ENCODE assay signal across 23 mouse cellular contexts in genomic region chr6:50329380-50329779, GRCm38 (mm10).
DNase-seq lines count a peak whose midpoint lies in the region; ATAC-seq and TF ChIP-seq lines count a peak whose summit lies in the region.
"Had no signal": no experiment of that assay in that cellular context is flagged by ENCODE, and none has a peak within 500 bp of the region (broad histone marks: within the 10 kb centered on the region; RNA-seq: fewer than 3 reads in every experiment).

No protein-coding gene starts in this region.

- H3K9me3 ChIP-seq in heart, embryonic 10.5 days, result no peaks in the 10 kb centered on the region
- H3K9me3 ChIP-seq in intestine, embryonic 15.5 days, result no peaks in the 10 kb centered on the region
- no peaks in the 10 kb centered on the region for H3K9me3 ChIP-seq in intestine, postnatal 0 days (ENCODE audit: control insufficient read depth)
- H3K9me3 ChIP-seq in lung, embryonic 16.5 days (ENCODE audit: control insufficient read depth, low read length), result no peaks in the 10 kb centered on the region
- no peaks in the 10 kb centered on the region for H3K9me3 ChIP-seq in stomach, embryonic 15.5 days
- H3K9me3 ChIP-seq: forebrain, embryonic 10.5 days; hindbrain, embryonic 10.5 days; liver, embryonic 13.5 days; midbrain, embryonic 12.5 days; neural tube, embryonic 15.5 days had no signal

- no peak overlapping the region for H3K9ac ChIP-seq in intestine, embryonic 15.5 days
- no peak overlapping the region for H3K9ac ChIP-seq in intestine, postnatal 0 days (ENCODE audit: low read depth, low read length)
- H3K9ac ChIP-seq in lung, embryonic 16.5 days (ENCODE audit: low read length), result no peak overlapping the region
- no peak overlapping the region for H3K9ac ChIP-seq in stomach, embryonic 15.5 days
- H3K9ac ChIP-seq: forebrain, postnatal 0 days; liver, embryonic 13.5 days; midbrain, embryonic 12.5 days; neural tube, embryonic 15.5 days had no signal

- intact Hi-C loops in heart, postnatal 25 days (cut with DNase I), result no loop called here

- DNase-seq in heart, embryonic 10.5 days (ENCODE audit: low spot score), result no peak
- DNase-seq in heart, postnatal 25 days (ENCODE audit: low spot score), result no peak
- DNase-seq in layer of hippocampus, postnatal 14 days (ENCODE audit: low spot score in 2 of 2), result no peak
- DNase-seq: adrenal gland, postnatal 25 days; cerebellum, adult 8-10 months; cerebellum, postnatal 36 days; forebrain, postnatal 0 days; gastrocnemius, postnatal 36 days; kidney, adult 18-20 months; layer of hippocampus, adult 9-11 months; liver, embryonic 13.5 days; right cerebral cortex, adult 18-20 months; right cerebral cortex, postnatal 4 days had no signal

- H3K4me1 ChIP-seq in heart, embryonic 10.5 days, result peaks cover 30% of the 10 kb centered on the region
- H3K4me1 ChIP-seq in intestine, embryonic 15.5 days (replicated peaks), result 0 out of 2 replicates have a peak, but pooled peaks cover 2% of the 10 kb centered on the region
- 0 out of 2 replicates have a peak, but pooled peaks cover 3% of the 10 kb centered on the region for H3K4me1 ChIP-seq in intestine, postnatal 0 days (replicated peaks; ENCODE audit: control insufficient read depth, insufficient read depth, low read length)
- peaks cover 11% of the 10 kb centered on the region for H3K4me1 ChIP-seq in lung, embryonic 16.5 days (replicated peaks; ENCODE audit: control insufficient read depth, insufficient read depth, low read length)
- peaks cover 3% of the 10 kb centered on the region; the same call in 1 of the 2 replicates for H3K4me1 ChIP-seq in stomach, embryonic 15.5 days
- H3K4me1 ChIP-seq: liver, embryonic 13.5 days; neural tube, embryonic 15.5 days had no signal

- TF ChIP-seq CTCF in intestine, postnatal 0 days (IDR thresholded peaks at IDR 0.05; ENCODE audit: low read depth), result no peak

- no peak overlapping the region for H3K4me3 ChIP-seq in heart, embryonic 10.5 days
- H3K4me3 ChIP-seq in intestine, embryonic 15.5 days (replicated peaks), result no peak overlapping the region
- H3K4me3 ChIP-seq in intestine, postnatal 0 days (ENCODE audit: low read depth, low read length), result no peak overlapping the region
- H3K4me3 ChIP-seq in lung, embryonic 16.5 days (ENCODE audit: low read length), result no peak overlapping the region
- no peak overlapping the region for H3K4me3 ChIP-seq in stomach, embryonic 15.5 days (replicated peaks)
- H3K4me3 ChIP-seq: forebrain, embryonic 10.5 days; hindbrain, embryonic 10.5 days; left cerebral cortex, adult 2 months; liver, embryonic 13.5 days; midbrain, embryonic 12.5 days; neural tube, embryonic 15.5 days had no signal

- H3K4me2 ChIP-seq in intestine, embryonic 15.5 days (replicated peaks), result no peak overlapping the region
- H3K4me2 ChIP-seq in intestine, postnatal 0 days (replicated peaks; ENCODE audit: low read depth), result no peak overlapping the region
- peak overlapping the region; percentile 23; the same call in 1 of the 2 replicates for H3K4me2 ChIP-seq in lung, embryonic 16.5 days (ENCODE audit: low read depth, low read length)
- H3K4me2 ChIP-seq in stomach, embryonic 15.5 days, result no peak overlapping the region
- H3K4me2 ChIP-seq: liver, embryonic 13.5 days; midbrain, embryonic 12.5 days; neural tube, embryonic 15.5 days had no signal

- 0 out of 2 replicates have a peak, but pooled peaks have one; percentile 25 for ATAC-seq in intestine, embryonic 15.5 days
- no peak for ATAC-seq in intestine, postnatal 0 days
- ATAC-seq in lung, embryonic 16.5 days (ENCODE audit: low read depth), result peak; percentile 65; the same call in 1 of the 2 replicates
- peak; percentile 34; the same call in 1 of the 2 replicates for ATAC-seq in stomach, embryonic 15.5 days (ENCODE audit: insufficient read depth, low FRiP score, low read depth)
- ATAC-seq: CD4-positive, CD25-positive, alpha-beta regulatory T cell, adult 4 months; forebrain, postnatal 0 days had no signal

- peaks cover 6% of the 10 kb centered on the region; the same call in 1 of the 2 replicates for H3K36me3 ChIP-seq in heart, embryonic 10.5 days
- no peaks in the 10 kb centered on the region for H3K36me3 ChIP-seq in intestine, embryonic 15.5 days
- H3K36me3 ChIP-seq in intestine, postnatal 0 days (ENCODE audit: control insufficient read depth, insufficient read depth), result peaks cover 13% of the 10 kb centered on the region
- no peaks in the 10 kb centered on the region for H3K36me3 ChIP-seq in lung, embryonic 16.5 days (ENCODE audit: control insufficient read depth, insufficient read depth, low read length)
- no peaks in the 10 kb centered on the region for H3K36me3 ChIP-seq in stomach, embryonic 15.5 days
- H3K36me3 ChIP-seq: forebrain, embryonic 10.5 days; hindbrain, embryonic 10.5 days; liver, embryonic 13.5 days; midbrain, embryonic 12.5 days; neural tube, embryonic 15.5 days had no signal

- H3K27me3 ChIP-seq in heart, embryonic 10.5 days (ENCODE audit: insufficient read depth, poor library complexity, severe bottlenecking), result no peaks in the 10 kb centered on the region
- no peaks in the 10 kb centered on the region for H3K27me3 ChIP-seq in intestine, embryonic 15.5 days (replicated peaks)
- no peaks in the 10 kb centered on the region for H3K27me3 ChIP-seq in intestine, postnatal 0 days (replicated peaks; ENCODE audit: control insufficient read depth, insufficient read depth, low read length)
- H3K27me3 ChIP-seq in lung, embryonic 16.5 days (ENCODE audit: control insufficient read depth, insufficient read depth, low read depth, low read length), result no peaks in the 10 kb centered on the region
- H3K27me3 ChIP-seq in stomach, embryonic 15.5 days (replicated peaks), result no peaks in the 10 kb centered on the region
- H3K27me3 ChIP-seq: liver, embryonic 13.5 days; midbrain, embryonic 12.5 days; neural tube, embryonic 15.5 days had no signal

- 85% methylated on average over 8 of the region's 8 CpGs for WGBS in heart, embryonic 10.5 days
- WGBS in intestine, embryonic 15.5 days, result 66% methylated on average over 8 of the region's 8 CpGs
- 61% methylated on average over 8 of the region's 8 CpGs for WGBS in intestine, postnatal 0 days
- 40% methylated on average over 8 of the region's 8 CpGs for WGBS in lung, embryonic 16.5 days
- WGBS in stomach, embryonic 15.5 days, result 65% methylated on average over 8 of the region's 8 CpGs

- H3K27ac ChIP-seq in heart, embryonic 10.5 days, result peak overlapping the region; percentile 54
- H3K27ac ChIP-seq in intestine, embryonic 15.5 days, result no peak overlapping the region
- no peak overlapping the region for H3K27ac ChIP-seq in intestine, postnatal 0 days (ENCODE audit: low read depth, low read length)
- H3K27ac ChIP-seq in lung, embryonic 16.5 days (ENCODE audit: low read length), result 0 out of 2 replicates have a peak overlapping the region, but pooled peaks have one; percentile 24
- H3K27ac ChIP-seq in stomach, embryonic 15.5 days, result peak overlapping the region; percentile 45; the same call in 1 of the 2 replicates
- H3K27ac ChIP-seq: forebrain, embryonic 10.5 days; left cerebral cortex, adult 2 months; liver, embryonic 13.5 days; midbrain, embryonic 12.5 days; neural tube, embryonic 15.5 days had no signal

Comparison
In these comparisons a context has a peak if more than half of its experiments do, and no peak if none do; other contexts are left out.
1. H3K27ac ChIP-seq: peak in heart, embryonic 10.5 days (single experiment), lung, embryonic 16.5 days (single experiment) and stomach, embryonic 15.5 days (single experiment); none in intestine, embryonic 15.5 days (single experiment) and intestine, postnatal 0 days (single experiment).